Mouse (Mus musculus) megakaryocyte progenitor cell, adult 5-6 weeks (primary cell): ENCODE data around the gene Gen1. TPM values are rescaled to one million over a fixed set of nuclear protein-coding genes. Genes with fewer than 3 reads are reported as not detected.

Experiments used
- ATAC-seq: replicated peaks from 2 replicates; pipeline ENCODE4 v1.8.0; 2016; ENCODE audit warnings: mild to moderate bottlenecking, moderate TSS enrichment, inconsistent platforms; ENCODE audit not compliant: poor library complexity
- total RNA-seq, 2 experiments: library from RNA; stranded (forward) in 1 of 2; stranded (reverse) in 1 of 2; fragments of 157-497, 149-512 nt in 1 of 2; fragments of 200-1000 nt in 1 of 2; gene quantifications; 2 replicates each; pipeline versions ENCODE4 v1.2.3 to v1.2.4; 2015 to 2017

Gen1 gene
- total RNA-seq (2015) (21.6 and 25.4 TPM in 2 replicates), total RNA-seq (2017) (17.1 and 28.3 TPM in 2 replicates)

GRCm38 (mm10) chr12:11265382-11266281, at the start of gene Gen1, which contains the start of gene Smc6:
TSS of gene Gen1 (minus strand) at chr12:11265801.
TSS of gene Smc6 (plus strand) at chr12:11265886.
- ATAC-seq = peak; percentile 91

- ATAC-seq = 0 out of 2 replicates have a peak, but pooled peaks have one; percentile 37
These were observed 48.2 kb upstream of the Gen1 start for GRCm38 (mm10) chr12:11313840-11314239.

- no peak for ATAC-seq
These were observed 45.5 kb upstream of the Gen1 start for GRCm38 (mm10) chr12:11311106-11311505.

GRCm38 (mm10) chr12:11306753-11307645, 41.4 kb upstream of the Gen1 start:
- ATAC-seq = no peak

GRCm38 (mm10) chr12:11300858-11301257, 35.3 kb upstream of the Gen1 start:
- peak; percentile 52 for ATAC-seq

GRCm38 (mm10) chr12:11286382-11286781, 20.8 kb upstream of the Gen1 start:
- ATAC-seq = no peak

- no peak for ATAC-seq
These were observed 16.0 kb upstream of the Gen1 start for GRCm38 (mm10) chr12:11281584-11281983.

GRCm38 (mm10) chr12:11279886-11280285, 14.3 kb upstream of the Gen1 start:
- ATAC-seq = no peak

- ATAC-seq = no peak
These were observed 11.6 kb upstream of the Gen1 start for GRCm38 (mm10) chr12:11277207-11277606.

GRCm38 (mm10) chr12:11276632-11277031, 11.0 kb upstream of the Gen1 start:
- ATAC-seq = peak; percentile 60

- ATAC-seq = no peak
These were observed 7.6 kb upstream of the Gen1 start for GRCm38 (mm10) chr12:11273185-11273584.

- ATAC-seq = no peak
These were observed 7.0 kb upstream of the Gen1 start for GRCm38 (mm10) chr12:11272568-11272967.

- ATAC-seq = no peak
These were observed 1.4 kb upstream of the Gen1 start for GRCm38 (mm10) chr12:11267030-11267429.

- peak; percentile 13 for ATAC-seq
These were observed 833 bp upstream of the Gen1 start for GRCm38 (mm10) chr12:11266282-11266985.

- ATAC-seq = peak; percentile 4; the same call in 1 of the 2 replicates
These were observed 706 bp downstream of the Gen1 start for GRCm38 (mm10) chr12:11264895-11265294.

GRCm38 (mm10) chr12:11250322-11250721, 15.3 kb downstream of the Gen1 start:
- ATAC-seq = no peak

GRCm38 (mm10) chr12:11247460-11247859, 18.1 kb downstream of the Gen1 start:
- no peak for ATAC-seq

- peak; percentile 60 for ATAC-seq
These were observed 29.6 kb downstream of the Gen1 start for GRCm38 (mm10) chr12:11235996-11236395.

GRCm38 (mm10) chr12:11230267-11230666, 35.3 kb downstream of the Gen1 start:
- 0 out of 2 replicates have a peak, but pooled peaks have one; percentile 23 for ATAC-seq

- ATAC-seq = no peak
These were observed 38.9 kb downstream of the Gen1 start for GRCm38 (mm10) chr12:11226529-11227268.
